Mouse (Mus musculus): ENCODE measurements at regions not wholly inside any gene's neighbourhood (a gene's known extent, or its start where the extent isn't known, plus 50 kb on each side); places are given as distances from the start of the nearest gene placed in this dataset.

- TF ChIP-seq CTCF (conservative IDR thresholded peaks at IDR 0.05 in 1 of 2, IDR thresholded peaks at IDR 0.05 in 1 of 2; ENCODE audit: low read depth in 2 of 2, low read length in 2 of 2) (no peak), BHLHE40 (IDR thresholded peaks at IDR 0.05; ENCODE audit: low read depth, low read length) (no peak), POLR2AphosphoS2 (IDR thresholded peaks at IDR 0.05; ENCODE audit: low read depth, low read length) (no peak), CHD1 (IDR thresholded peaks at IDR 0.05; ENCODE audit: low read depth, low read length) (no peak), MAZ (IDR thresholded peaks at IDR 0.05; ENCODE audit: low read depth, low read length) (no peak), MXI1 (IDR thresholded peaks at IDR 0.05; ENCODE audit: low read depth, low read length) (no peak), POLR2A (IDR thresholded peaks at IDR 0.05; ENCODE audit: low read depth, low read length) (no peak), RAD21 (IDR thresholded peaks at IDR 0.05; ENCODE audit: low read depth, low read length) (no peak), CHD2 (IDR thresholded peaks at IDR 0.05; ENCODE audit: low read length) (no peak), NRF1 (IDR thresholded peaks at IDR 0.05; ENCODE audit: low read depth, low read length) (no peak), USF2 (conservative IDR thresholded peaks at IDR 0.05; ENCODE audit: low read depth, low read length) (no peak), USF1 (IDR thresholded peaks at IDR 0.05; ENCODE audit: low read depth, low read length) (no peak)
Observed at GRCm38 (mm10) chr1:137282457-137282856, 322.2 kb upstream of the Nr5a2 start.
